Mouse (Mus musculus): Measurements from ENCODE around the gene Mdm2. TPM values are rescaled to one million over a fixed set of nuclear protein-coding genes. Genes with fewer than 3 reads are reported as not detected.

Mdm2 gene
- polyA plus RNA-seq, 1 experiment from 2014 or later, result 47.7 TPM

DNA sequence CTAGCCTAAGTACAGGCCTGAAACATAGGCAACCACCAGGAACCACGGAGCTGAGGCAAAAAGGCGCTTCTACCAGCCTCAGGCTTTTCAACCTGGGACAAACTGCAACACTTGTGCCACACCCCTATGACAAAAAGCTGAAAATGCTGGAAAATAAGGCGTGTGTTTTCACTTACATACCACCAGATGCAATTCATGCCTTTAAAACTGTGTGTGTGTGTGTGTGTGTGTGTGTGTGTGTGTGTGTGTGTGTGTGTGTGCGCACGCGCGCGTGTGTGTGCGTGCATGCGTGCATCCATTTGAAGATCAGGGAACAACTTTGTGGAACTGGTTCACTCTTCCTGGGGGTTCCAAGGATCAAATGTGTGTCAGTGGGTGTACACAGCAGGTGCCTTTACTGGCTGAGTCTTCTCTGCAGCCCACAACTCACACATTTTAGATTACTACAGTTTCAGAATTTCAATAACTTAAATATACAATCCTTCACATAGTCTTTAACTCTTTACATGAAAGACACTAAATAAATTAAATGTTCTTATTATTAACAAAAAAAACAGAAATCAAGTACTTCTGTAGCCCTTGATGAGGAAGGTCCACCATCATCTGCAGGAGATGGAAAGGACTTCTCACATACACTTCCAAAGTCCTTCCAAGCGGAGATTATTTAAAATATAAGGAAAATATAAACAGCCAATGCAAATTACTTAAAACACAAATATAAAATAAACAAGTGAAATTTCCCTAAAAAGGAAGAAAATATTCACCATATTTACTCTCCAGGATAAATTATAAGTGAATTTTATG, 21.1 kb downstream of the Mdm2 start:
- 93% methylated on average over 11 of the region's 11 CpGs for WGBS
- H3K9me3 ChIP-seq, result no peaks in the 10 kb centered on the region
- ATAC-seq (ENCODE audit: borderline replicate concordance, extremely low read depth, low FRiP score, low TSS enrichment), result no peak
- H3K36me3 ChIP-seq, result peaks cover 60% of the 10 kb centered on the region
- H3K4me2 ChIP-seq, result no peak overlapping the region
- H3K27me3 ChIP-seq, result no peaks in the 10 kb centered on the region
- no peak overlapping the region for H3K27ac ChIP-seq
- no peak overlapping the region for H3K9ac ChIP-seq
- no peak overlapping the region for H3K4me3 ChIP-seq
- H3K4me1 ChIP-seq, result no peaks in the 10 kb centered on the region

DNA sequence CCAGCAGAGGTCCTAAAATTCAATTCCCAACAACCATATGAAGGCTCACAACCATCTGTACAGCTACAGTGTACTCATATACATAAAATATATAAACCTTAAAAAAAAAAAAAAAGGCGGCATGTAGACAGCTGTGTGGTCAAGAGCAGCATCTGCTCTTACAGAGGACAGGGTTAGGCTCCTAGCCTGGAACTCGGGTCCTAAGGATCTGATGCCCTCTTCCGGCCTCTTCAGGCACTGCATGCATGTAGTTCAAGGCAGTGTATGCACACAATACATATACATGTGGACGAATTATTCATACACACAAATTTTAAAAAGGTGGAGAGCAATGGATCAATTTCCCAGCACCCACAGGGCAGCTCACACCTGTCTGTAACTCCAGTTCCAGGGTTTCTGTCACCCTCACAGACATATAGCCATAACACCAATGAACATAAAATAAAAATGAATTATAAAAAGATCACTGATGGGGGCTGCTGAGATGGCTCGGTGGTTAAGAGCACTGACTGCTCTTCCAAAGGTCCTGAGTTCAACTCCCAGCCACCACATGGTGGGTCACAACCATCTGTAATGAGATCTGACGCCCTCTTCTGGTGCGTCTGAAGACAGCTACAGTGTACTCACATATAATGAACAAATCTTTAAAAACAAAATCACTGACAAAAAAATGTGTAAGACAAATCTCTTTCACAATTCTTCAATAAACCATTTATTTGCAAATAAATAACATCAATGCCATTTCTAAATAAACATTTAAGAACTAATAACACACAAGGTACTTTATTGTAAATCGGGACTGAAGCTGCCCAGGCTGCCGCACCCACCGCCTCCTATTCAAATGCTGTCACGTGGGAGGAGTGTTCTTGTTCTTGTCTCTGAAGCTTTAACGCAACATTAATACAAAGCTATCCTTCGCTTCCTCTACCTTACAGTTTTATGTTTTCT, 22.1 kb downstream of the Mdm2 start:
- no peak overlapping the region for H3K27ac ChIP-seq
- no peaks in the 10 kb centered on the region for H3K9me3 ChIP-seq
- no peaks in the 10 kb centered on the region for H3K27me3 ChIP-seq
- 81% methylated on average over 13 of the region's 13 CpGs for WGBS
- no peak overlapping the region for H3K9ac ChIP-seq
- no peaks in the 10 kb centered on the region for H3K4me1 ChIP-seq
- no peak overlapping the region for H3K4me2 ChIP-seq
- ATAC-seq (ENCODE audit: borderline replicate concordance, extremely low read depth, low FRiP score, low TSS enrichment), result peak; percentile 35
- no peak overlapping the region for H3K4me3 ChIP-seq
- H3K36me3 ChIP-seq, result peaks cover 56% of the 10 kb centered on the region

DNA sequence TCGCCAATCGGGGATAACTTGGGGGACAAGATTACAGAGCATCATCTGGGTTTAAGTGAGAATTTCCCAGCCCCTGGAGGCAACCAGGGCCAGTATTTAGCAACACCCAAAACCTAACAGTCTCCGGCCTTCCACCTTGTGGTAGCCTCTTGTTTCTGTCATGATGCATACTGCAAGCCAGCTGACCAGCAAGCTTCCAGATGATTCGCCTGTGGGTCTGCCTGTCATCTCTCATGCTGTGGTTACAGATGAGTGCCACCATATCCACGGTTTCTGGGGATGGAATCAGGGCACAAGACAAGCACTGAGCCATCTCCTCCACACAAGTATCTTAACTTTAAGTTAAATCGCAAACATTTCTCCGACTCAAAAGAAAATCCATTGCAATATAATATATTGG, 23.0 kb downstream of the Mdm2 start:
- 87% methylated on average over 7 of the region's 7 CpGs for WGBS
- no peaks in the 10 kb centered on the region for H3K9me3 ChIP-seq
- no peak overlapping the region for H3K9ac ChIP-seq
- H3K36me3 ChIP-seq, result peaks cover 50% of the 10 kb centered on the region
- no peak overlapping the region for H3K4me2 ChIP-seq
- no peak overlapping the region for H3K27ac ChIP-seq
- no peaks in the 10 kb centered on the region for H3K4me1 ChIP-seq
- no peaks in the 10 kb centered on the region for H3K27me3 ChIP-seq
- ATAC-seq (ENCODE audit: borderline replicate concordance, extremely low read depth, low FRiP score, low TSS enrichment), result no peak
- H3K4me3 ChIP-seq, result no peak overlapping the region

DNA sequence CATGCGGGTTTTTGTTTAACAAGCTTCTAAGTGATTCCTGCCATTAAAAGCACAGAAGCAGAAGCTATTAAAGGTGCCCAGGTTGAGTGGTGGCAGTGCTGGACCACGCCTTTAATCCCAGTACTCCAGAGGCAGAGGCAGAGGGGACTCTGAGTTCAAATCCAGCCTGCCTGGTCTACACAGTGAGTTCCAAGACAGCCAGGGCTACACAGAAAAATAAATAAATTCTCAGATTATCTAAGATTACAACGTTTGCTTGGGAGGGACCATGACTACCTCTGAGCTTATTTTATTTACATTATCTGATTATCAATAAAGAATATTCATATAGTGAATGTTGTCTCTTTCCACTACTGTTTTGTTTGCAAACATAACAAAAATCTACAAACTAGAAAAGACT, 23.5 kb downstream of the Mdm2 start:
- H3K4me3 ChIP-seq, result no peak overlapping the region
- H3K9me3 ChIP-seq, result no peaks in the 10 kb centered on the region
- H3K4me1 ChIP-seq, result no peaks in the 10 kb centered on the region
- H3K36me3 ChIP-seq, result peaks cover 45% of the 10 kb centered on the region
- H3K9ac ChIP-seq, result no peak overlapping the region
- ATAC-seq (ENCODE audit: borderline replicate concordance, extremely low read depth, low FRiP score, low TSS enrichment), result no peak
- H3K27me3 ChIP-seq, result no peaks in the 10 kb centered on the region
- no peak overlapping the region for H3K4me2 ChIP-seq
- H3K27ac ChIP-seq, result no peak overlapping the region
- WGBS, result 65% methylated on average over 3 of the region's 3 CpGs

DNA sequence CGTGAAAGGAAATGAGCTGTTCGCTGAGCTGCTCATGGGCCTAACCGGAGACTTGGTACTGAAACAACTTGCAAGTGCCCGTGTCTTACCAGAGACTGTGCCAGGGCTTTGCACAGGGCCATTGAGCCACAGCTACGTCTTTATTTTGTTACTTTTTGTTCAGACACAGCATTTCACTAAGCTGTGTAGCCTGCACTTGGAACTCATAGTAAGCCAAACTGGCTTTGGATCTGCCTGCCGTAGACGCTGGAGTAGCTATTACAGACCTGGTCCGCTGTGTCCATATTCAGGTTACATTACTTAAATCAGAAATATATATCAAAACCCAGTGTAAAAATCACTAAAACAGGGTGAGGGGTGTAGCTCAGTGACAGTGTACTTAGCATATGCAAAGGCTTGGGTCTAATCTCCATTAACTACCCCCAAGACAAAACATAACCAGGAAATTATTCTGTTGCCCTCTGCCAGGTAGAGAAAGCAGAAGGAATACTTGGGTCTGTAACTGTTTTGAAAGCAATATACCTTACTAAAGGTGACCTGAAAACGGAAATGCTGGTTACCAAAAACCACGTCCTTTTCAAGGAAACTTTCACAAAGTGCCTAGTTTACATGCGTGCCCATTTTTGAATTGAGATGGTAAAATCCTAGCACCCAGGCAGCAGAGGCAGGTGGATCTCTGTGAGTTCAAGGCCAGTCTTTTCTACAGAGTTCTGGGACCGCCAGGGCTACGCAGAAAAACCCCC, 24.5 kb downstream of the Mdm2 start:
- H3K27me3 ChIP-seq, result no peaks in the 10 kb centered on the region
- ATAC-seq (ENCODE audit: borderline replicate concordance, extremely low read depth, low FRiP score, low TSS enrichment), result no peak
- H3K36me3 ChIP-seq, result peaks cover 37% of the 10 kb centered on the region
- no peak overlapping the region for H3K27ac ChIP-seq
- H3K4me3 ChIP-seq, result no peak overlapping the region
- H3K9me3 ChIP-seq, result no peaks in the 10 kb centered on the region
- H3K4me2 ChIP-seq, result no peak overlapping the region
- H3K4me1 ChIP-seq, result no peaks in the 10 kb centered on the region
- WGBS, result 89% methylated on average over 13 of the region's 13 CpGs
- no peak overlapping the region for H3K9ac ChIP-seq

DNA sequence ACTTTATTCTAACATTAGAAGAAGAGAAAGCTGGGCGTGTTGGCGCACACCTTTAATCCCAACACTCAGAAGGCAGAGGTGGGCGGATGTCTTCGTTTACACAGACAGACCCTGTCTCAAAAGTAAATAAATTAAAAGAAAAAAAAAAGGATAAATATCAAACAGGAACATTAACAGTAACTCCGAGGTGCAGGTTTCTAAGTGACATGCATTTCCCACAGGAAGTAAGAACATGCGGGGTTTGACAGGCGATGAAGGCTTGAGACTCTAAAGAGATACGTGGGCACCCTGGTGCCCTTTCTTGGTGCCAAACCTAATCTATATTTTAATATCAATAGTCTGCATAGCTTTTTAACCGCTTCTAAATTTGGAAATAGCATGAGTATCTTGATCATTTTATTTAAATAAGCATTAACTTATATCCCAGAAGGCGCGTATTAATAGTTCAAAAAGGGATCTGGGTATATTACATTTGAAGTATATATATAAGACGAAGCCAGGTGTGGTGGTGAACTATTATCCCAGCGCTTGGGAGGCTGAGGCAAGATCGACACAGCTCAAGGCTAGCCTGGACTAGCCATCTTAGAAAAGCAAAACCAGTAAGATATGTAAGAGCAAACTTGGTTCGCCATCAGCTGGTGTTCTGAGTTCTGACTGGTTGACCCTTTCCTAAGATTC, 25.2 kb downstream of the Mdm2 start:
- Histone ChIP-seq H3K27me3 (no peaks in the 10 kb centered on the region), H3K9me3 (no peaks in the 10 kb centered on the region), H3K4me3 (no peak overlapping the region), H3K9ac (no peak overlapping the region), H3K4me1 (no peaks in the 10 kb centered on the region), H3K4me2 (no peak overlapping the region), H3K36me3 (peaks cover 30% of the 10 kb centered on the region), H3K27ac (no peak overlapping the region)
- 80% methylated on average over 15 of the region's 15 CpGs for WGBS
- ATAC-seq (ENCODE audit: borderline replicate concordance, extremely low read depth, low FRiP score, low TSS enrichment), result no peak

DNA sequence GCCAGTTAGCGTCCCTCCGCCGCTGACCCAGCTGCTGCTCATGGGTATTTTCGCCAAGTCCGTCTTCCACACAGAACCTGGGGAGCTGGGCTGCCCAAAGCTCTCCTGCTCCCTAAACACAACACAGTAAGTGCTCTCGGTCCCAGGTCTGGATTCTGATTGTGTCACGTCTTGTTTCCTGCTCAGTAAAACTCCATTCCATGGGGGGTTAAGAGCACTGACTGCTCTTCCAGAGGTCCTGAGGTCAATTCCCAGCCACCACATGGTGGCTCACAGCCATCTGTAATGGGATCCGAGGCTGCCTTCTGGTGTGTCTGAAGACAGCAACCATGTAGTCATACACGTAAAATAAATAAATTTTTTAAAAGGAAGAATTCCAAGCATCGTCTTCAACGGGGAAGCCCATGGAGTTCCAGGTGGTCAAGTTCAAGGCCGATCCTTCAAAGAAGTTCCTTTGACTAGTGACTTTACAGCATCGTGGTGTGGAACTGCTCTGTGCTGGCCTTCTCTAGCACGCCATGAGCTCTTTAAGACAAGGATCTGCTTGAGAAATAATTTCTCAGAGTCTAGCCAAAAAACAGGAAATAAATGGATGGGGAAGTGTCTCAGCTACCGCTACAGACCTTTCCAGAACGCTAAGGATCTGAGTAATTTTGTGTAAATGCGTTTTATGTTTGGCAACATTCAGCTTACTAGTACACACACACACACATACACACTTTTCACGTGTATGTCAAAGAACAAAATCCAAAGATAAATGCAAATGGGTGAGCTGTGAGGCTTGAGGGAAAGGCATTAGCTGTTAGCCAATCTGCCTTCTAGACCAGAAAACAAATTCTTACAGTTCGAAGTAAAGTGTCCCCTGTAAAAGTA, 26.0 kb downstream of the Mdm2 start:
- no peaks in the 10 kb centered on the region for H3K27me3 ChIP-seq
- peaks cover 23% of the 10 kb centered on the region for H3K36me3 ChIP-seq
- H3K4me3 ChIP-seq, result no peak overlapping the region
- ATAC-seq (ENCODE audit: borderline replicate concordance, extremely low read depth, low FRiP score, low TSS enrichment), result no peak
- no peaks in the 10 kb centered on the region for H3K9me3 ChIP-seq
- no peak overlapping the region for H3K9ac ChIP-seq
- no peak overlapping the region for H3K27ac ChIP-seq
- H3K4me2 ChIP-seq, result no peak overlapping the region
- H3K4me1 ChIP-seq, result no peaks in the 10 kb centered on the region
- 77% methylated on average over 19 of the region's 19 CpGs for WGBS

DNA sequence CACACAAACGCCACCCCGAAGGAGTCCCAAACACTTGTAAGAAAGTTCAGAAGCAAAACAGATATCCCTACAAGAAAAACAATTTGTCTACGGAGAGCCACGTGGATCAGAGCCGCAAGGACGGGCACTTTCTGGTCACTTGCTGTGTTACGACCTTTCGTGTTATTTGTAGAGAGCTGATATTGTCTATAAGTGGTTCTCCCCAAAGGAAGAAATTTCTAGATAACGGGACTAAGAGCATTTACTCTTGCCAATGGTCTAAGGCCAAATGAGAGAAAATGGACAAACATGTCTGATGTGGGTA, 26.9 kb downstream of the Mdm2 start:
- Histone ChIP-seq H3K36me3 (peaks cover 15% of the 10 kb centered on the region), H3K4me2 (no peak overlapping the region), H3K9me3 (no peaks in the 10 kb centered on the region), H3K4me1 (no peaks in the 10 kb centered on the region), H3K9ac (no peak overlapping the region), H3K27ac (no peak overlapping the region), H3K27me3 (no peaks in the 10 kb centered on the region), H3K4me3 (no peak overlapping the region)
- 82% methylated on average over 9 of the region's 9 CpGs for WGBS
- no peak for ATAC-seq (ENCODE audit: borderline replicate concordance, extremely low read depth, low FRiP score, low TSS enrichment)

DNA sequence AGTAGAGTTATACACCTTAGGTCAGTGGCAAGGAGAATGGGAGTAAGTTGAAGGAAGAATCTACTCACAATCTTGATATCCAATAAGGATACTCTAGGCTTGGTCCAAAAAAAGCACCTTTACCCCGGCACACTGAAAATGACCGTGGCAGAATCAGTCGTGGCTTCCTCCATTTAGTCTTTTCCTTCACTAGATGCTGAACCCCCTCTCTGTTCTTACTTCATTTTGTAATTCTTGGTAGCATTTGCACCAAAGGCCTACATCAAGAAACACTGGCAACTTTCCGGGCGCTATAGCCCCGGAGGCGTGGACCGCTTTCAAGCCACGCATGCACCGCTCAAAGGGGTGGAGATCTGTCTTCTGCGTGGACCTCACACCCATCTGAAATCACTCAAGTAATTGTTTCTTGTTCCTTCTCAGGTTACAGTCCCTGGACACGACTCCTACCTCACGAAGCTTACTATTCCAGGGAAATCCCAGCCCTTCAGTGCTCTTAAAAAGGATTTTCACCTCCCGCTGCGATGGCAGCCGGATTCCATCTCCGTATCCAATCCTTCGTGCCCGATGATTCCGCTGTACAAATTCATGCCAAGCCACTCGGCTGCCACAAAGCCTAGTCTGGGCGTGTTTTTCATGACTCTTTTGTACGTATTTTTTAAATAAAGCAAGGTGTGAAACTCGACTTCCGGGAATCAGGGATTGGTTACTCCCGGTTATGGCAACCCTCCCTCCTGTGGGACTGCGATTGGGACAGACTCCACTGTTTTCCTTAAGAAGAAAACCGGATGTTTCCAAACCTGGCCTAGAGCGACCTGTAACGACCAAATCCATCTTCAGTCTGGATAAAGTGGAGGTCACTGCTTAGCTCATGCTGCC, 27.5 kb downstream of the Mdm2 start:
- no peaks in the 10 kb centered on the region for H3K4me1 ChIP-seq
- no peak overlapping the region for H3K4me2 ChIP-seq
- H3K4me3 ChIP-seq, result no peak overlapping the region
- no peak overlapping the region for H3K27ac ChIP-seq
- H3K36me3 ChIP-seq, result peaks cover 9% of the 10 kb centered on the region; the same call in 1 of the 2 replicates
- WGBS, result 77% methylated on average over 30 of the region's 30 CpGs
- ATAC-seq (ENCODE audit: borderline replicate concordance, extremely low read depth, low FRiP score, low TSS enrichment), result no peak
- no peaks in the 10 kb centered on the region for H3K9me3 ChIP-seq
- no peaks in the 10 kb centered on the region for H3K27me3 ChIP-seq
- no peak overlapping the region for H3K9ac ChIP-seq
